Mouse (Mus musculus) retina, postnatal 7 days (tissue): ENCODE results near the gene Ube2c.
A peak's percentile ranks its signal among the peaks of the same experiment; 100 is the strongest.

ENCODE experiments used
- DNase-seq: peaks from one replicate; pipeline ENCODE4 v3.0.0-alpha.2; 2012; ENCODE audit warnings: low read depth, low spot score

The Ube2c gene

DNA sequence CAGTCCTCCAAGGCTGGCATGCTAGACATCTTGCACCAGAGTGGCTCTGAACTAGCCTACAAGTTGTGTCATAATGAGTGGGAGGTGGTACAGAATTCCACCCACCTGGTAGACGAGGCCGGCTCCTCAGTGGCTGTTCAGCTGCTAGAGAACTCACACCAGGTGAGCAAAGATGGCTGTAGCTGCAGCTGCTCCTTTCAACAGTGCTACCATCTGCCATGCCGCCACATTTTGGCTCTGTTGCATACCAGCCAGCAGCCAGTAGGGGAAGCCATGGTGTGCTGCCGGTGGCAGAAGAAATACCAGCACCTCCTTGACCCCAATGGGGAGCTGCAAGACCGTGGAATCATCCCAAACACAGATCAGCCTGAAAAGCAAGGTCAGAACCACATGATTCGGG lies 51.4 kb downstream of the Ube2c start:
- DNase-seq: no peak

DNA sequence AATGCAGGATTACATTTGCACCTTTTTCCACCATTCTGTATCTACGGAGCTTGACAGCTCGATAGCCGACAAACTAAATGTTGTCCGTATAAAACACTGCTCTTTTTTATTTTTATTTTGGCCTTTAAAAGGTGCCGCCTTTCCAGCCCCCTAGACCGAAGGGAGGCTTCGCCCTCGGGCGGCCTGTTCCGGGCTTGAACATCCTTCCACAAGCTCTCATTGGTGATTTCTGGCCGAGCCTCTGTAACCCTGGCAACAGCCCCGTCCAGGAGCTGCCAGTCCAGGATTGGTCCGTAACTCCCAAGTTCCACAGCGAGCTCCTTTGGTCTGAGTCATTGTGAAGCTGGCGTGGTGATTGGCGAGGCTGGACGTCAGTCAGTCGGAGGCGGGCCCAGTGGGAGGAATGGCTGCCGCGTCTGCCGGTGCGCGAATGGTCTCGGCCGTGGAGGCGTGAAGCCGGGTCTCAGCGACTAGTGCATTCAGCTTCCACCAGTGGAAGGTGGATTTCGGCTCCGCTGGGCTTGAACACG lies 53.0 kb downstream of the Ube2c start, which contains the start of gene Zswim1:
Zswim1 (plus strand) TSS at position 51 of the 530 bp plus-strand sequence.
- DNase-seq: peak; percentile 98

DNA sequence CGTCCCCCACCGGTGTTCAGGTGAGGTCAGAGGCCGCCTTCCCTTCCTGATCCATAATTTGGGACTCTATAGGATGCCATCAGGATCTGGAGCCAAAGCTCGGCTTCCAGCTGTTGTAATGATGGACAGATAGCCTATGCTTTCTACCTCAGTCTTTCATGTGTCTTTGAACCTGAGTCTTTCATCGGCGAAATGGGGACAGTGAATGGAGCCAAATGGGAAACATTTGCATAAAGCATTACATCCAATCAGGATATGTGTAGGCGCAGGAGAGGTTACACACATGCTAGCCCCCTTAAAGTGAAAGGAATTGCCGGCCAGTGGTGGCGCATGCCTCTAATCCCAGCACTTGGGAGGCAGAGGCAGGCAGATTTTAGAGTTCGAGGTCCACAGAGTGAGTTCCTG lies 53.5 kb downstream of the Ube2c start:
- DNase-seq: no peak

DNA sequence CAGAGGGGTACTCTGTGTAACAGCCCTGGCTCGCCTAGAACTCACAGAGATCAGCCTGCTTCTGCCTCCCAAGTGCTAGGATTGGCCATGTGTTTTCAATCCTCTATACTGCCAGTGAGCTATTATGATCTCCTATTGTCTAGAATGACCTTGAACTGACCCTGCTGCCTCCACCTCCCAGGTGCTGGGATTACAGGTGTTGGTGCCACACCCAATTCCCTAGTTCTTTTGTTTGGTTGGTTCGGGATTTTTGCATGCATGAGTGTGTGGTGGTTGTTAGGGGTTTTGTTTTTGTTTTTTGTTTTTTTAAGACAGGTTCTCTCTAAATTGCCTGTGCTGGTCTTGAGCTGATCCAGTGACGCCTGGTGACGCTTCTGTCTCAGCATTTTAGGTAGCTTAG lies 54.3 kb downstream of the Ube2c start:
- no peak for DNase-seq

DNA sequence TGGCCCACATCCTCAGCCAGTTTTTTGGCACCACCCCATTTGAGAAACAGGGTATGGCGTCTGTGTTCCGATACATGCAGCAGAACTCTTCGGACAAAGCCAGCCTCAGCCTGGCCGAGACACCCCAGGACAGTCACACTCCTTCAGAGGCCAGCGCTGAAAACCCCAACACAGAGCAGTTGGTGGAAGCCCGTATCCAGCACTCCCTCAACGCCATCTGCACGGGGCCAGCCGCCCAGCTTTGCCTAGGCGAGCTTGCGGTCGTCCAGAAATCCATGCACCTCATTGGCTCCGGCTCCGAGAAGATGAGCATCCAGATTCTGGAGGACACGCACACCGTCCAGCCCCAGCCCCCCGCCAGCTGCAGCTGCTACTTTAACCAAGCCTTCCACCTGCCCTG lies 55.8 kb downstream of the Ube2c start:
- no peak for DNase-seq

DNA sequence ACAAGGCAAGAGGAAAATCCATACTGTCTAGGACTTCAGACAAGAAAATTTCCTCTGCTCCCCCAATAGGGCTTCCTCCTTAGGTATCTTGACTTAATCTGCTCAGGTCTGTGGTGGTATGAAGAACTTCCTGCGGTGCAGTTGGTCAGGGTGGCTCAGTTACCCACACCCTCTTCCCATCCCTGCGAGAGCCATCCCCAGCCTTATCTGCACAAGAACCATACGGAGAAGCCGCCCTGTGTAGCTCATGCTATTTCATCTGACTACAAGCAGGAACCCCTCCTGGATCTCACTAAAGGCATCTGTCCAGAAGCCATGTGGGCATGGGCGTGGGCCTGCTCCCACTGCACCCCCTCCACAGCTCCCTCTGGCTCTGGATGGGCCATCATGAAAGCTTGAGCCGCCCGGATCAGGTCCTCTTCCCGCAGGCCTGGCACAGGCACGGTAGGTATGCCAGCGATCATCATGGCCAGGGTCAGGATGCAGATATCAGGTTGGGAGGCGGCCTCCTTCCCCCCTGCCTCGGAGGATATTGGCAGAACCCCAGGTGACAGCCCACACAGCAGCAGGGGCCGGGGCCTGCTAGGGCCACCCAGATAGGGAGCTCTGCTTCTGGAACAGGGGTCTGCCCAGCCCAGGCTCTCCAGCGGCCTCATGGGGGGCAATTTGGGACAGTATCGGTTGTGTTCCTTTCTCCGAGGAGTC lies 57.6 kb downstream of the Ube2c start:
- no peak for DNase-seq
